Mouse (Mus musculus) urinary bladder, postnatal 36 days (tissue): ENCODE measurements around the gene Mapk11.
A peak's percentile ranks its signal among the peaks of the same experiment; 100 is the strongest.

ENCODE experiments used
- DNase-seq, 2 experiments: peaks; one replicate each; pipeline ENCODE4 v3.0.0; 2022; ENCODE audit warnings: low spot score in 2 of 2, mixed read lengths in 1 of 2

Gene Mapk11

GRCm38 (mm10) chr15:89149271-89150040 is at the start of gene Mapk11:
Mapk11 (minus strand) TSS chr15:89149628.
- no peak for DNase-seq

GRCm38 (mm10) chr15:89197056-89197455 is 47.6 kb upstream of the Mapk11 start:
- no peak for DNase-seq

GRCm38 (mm10) chr15:89196313-89196706 is 46.9 kb upstream of the Mapk11 start, which contains the start of gene Dennd6b:
Dennd6b (minus strand) TSS chr15:89196496.
- peak; percentile 94 to 97 for DNase-seq

GRCm38 (mm10) chr15:89195690-89196312 is 46.4 kb upstream of the Mapk11 start:
- peak; percentile 89 to 92 for DNase-seq

GRCm38 (mm10) chr15:89195261-89195681 is 45.8 kb upstream of the Mapk11 start:
- DNase-seq: no peak

- no peak for DNase-seq
These were observed 35.5 kb upstream of the Mapk11 start for GRCm38 (mm10) chr15:89184937-89185227.

GRCm38 (mm10) chr15:89184141-89184936 is 34.9 kb upstream of the Mapk11 start:
- no peak for DNase-seq

GRCm38 (mm10) chr15:89182842-89183241 is 33.4 kb upstream of the Mapk11 start:
- DNase-seq: no peak

GRCm38 (mm10) chr15:89182328-89182741 is 32.9 kb upstream of the Mapk11 start:
- no peak for DNase-seq

GRCm38 (mm10) chr15:89181561-89182270 is 32.3 kb upstream of the Mapk11 start:
- DNase-seq: no peak

GRCm38 (mm10) chr15:89180571-89181229 is 31.3 kb upstream of the Mapk11 start, which contains the start of gene Plxnb2:
Plxnb2 (minus strand) TSS chr15:89180788.
- DNase-seq: peak; percentile 76 to 78

GRCm38 (mm10) chr15:89180081-89180541 is 30.7 kb upstream of the Mapk11 start:
- peak in 1 of 2 experiments; percentile 48 for DNase-seq

GRCm38 (mm10) chr15:89179630-89179964 is 30.2 kb upstream of the Mapk11 start:
- no peak for DNase-seq

- peak; percentile 83 to 85 for DNase-seq
These were observed 29.7 kb upstream of the Mapk11 start for GRCm38 (mm10) chr15:89178954-89179629.

GRCm38 (mm10) chr15:89178260-89178860 is 28.9 kb upstream of the Mapk11 start:
- no peak for DNase-seq

GRCm38 (mm10) chr15:89177576-89178259 is 28.3 kb upstream of the Mapk11 start:
- no peak for DNase-seq

- DNase-seq: peak; percentile 84 to 86
These were observed 27.7 kb upstream of the Mapk11 start for GRCm38 (mm10) chr15:89177121-89177520.

GRCm38 (mm10) chr15:89175411-89176155 is 26.2 kb upstream of the Mapk11 start:
- no peak for DNase-seq

- DNase-seq: no peak
These were observed 25.5 kb upstream of the Mapk11 start for GRCm38 (mm10) chr15:89174889-89175339.
